Mouse (Mus musculus) brain, embryonic 18.5 days (tissue): ENCODE data around the gene Serpinb1a.
"Not testable (repeated sequence)": the region's sequence is repeated elsewhere in the genome, so short reads cannot be mapped to it uniquely, and the experiment has no call there.

Experiments
- DNase-seq: peaks from one replicate; pipeline ENCODE4 v3.0.0-alpha.2; 2012; ENCODE audit warnings: low read depth, low spot score

Serpinb1a gene

GRCm38 (mm10) chr13:32850668-32851404, at the start of gene Serpinb1a:
Gene Serpinb1a, minus strand, starts transcription at chr13:32851185.
- no peak for DNase-seq

- DNase-seq: no peak
These were observed 49.7 kb upstream of the Serpinb1a start for GRCm38 (mm10) chr13:32900639-32901038.

- DNase-seq: not testable (repeated sequence)
These were observed 48.1 kb upstream of the Serpinb1a start for GRCm38 (mm10) chr13:32899114-32899513.

- no peak for DNase-seq
These were observed 47.1 kb upstream of the Serpinb1a start, which contains the start of gene Serpinb1c for GRCm38 (mm10) chr13:32898111-32898510. Gene Serpinb1c, minus strand, starts transcription at chr13:32898211.

- no peak for DNase-seq
These were observed 45.9 kb upstream of the Serpinb1a start for GRCm38 (mm10) chr13:32896931-32897330.

GRCm38 (mm10) chr13:32884755-32885154, 33.8 kb upstream of the Serpinb1a start:
- DNase-seq: no peak

- DNase-seq: no peak
These were observed 22.9 kb upstream of the Serpinb1a start for GRCm38 (mm10) chr13:32873862-32874261.

GRCm38 (mm10) chr13:32868843-32869242, 17.9 kb upstream of the Serpinb1a start:
- DNase-seq: no peak

- DNase-seq: not testable (repeated sequence)
These were observed 17.2 kb upstream of the Serpinb1a start for GRCm38 (mm10) chr13:32868233-32868632.

GRCm38 (mm10) chr13:32867030-32867429, 16.0 kb upstream of the Serpinb1a start:
- DNase-seq: no peak

GRCm38 (mm10) chr13:32866484-32866883, 15.5 kb upstream of the Serpinb1a start:
- no peak for DNase-seq

- DNase-seq: no peak
These were observed 14.6 kb upstream of the Serpinb1a start for GRCm38 (mm10) chr13:32865591-32865990.

GRCm38 (mm10) chr13:32864529-32864928, 13.5 kb upstream of the Serpinb1a start:
- DNase-seq: not testable (repeated sequence)

- no peak for DNase-seq
These were observed 12.5 kb upstream of the Serpinb1a start for GRCm38 (mm10) chr13:32863456-32863855.

- DNase-seq: no peak
These were observed 9.8 kb upstream of the Serpinb1a start for GRCm38 (mm10) chr13:32860821-32861220.

GRCm38 (mm10) chr13:32853073-32853472, 2.1 kb upstream of the Serpinb1a start:
- no peak for DNase-seq

- no peak for DNase-seq
These were observed 1.6 kb upstream of the Serpinb1a start for GRCm38 (mm10) chr13:32852539-32852938.

- DNase-seq: no peak
These were observed 982 bp upstream of the Serpinb1a start for GRCm38 (mm10) chr13:32851967-32852366.

- DNase-seq: no peak
These were observed 829 bp downstream of the Serpinb1a start for GRCm38 (mm10) chr13:32850156-32850555.

GRCm38 (mm10) chr13:32849531-32850123, 1.4 kb downstream of the Serpinb1a start:
- DNase-seq: no peak

GRCm38 (mm10) chr13:32849092-32849491, 1.9 kb downstream of the Serpinb1a start:
- DNase-seq: no peak

GRCm38 (mm10) chr13:32846221-32846620, 4.8 kb downstream of the Serpinb1a start:
- no peak for DNase-seq

GRCm38 (mm10) chr13:32841349-32841748, 9.6 kb downstream of the Serpinb1a start:
- no peak for DNase-seq
